Mouse (Mus musculus) left cerebral cortex, postnatal 25 days (tissue): ENCODE measurements at regions not wholly inside any gene's neighbourhood (a gene's known extent, or its start where the extent isn't known, plus 50 kb on each side); places are given as distances from the start of the nearest gene placed in this dataset.

Experiments used
- DNase-seq, 2 experiments: peaks; one replicate each; pipeline ENCODE4 v3.0.0; 2022; ENCODE audit warnings: low spot score in 2 of 2, mixed read lengths in 1 of 2
- intact Hi-C: fragments of 180-260 bp; cut with DNase I; formaldehyde crosslinking; loops from one replicate; pipeline ENCODE4 v1.15.1; 2025

- intact Hi-C loops: no loop called here
- DNase-seq: no peak
Measured at GRCm38 (mm10) chr2:48519838-48520404, 294.0 kb upstream of the Acvr2a start.

GRCm38 (mm10) chr2:48520535-48520971 lies 293.4 kb upstream of the Acvr2a start:
- DNase-seq: no peak
- intact Hi-C loops: no loop called here

- intact Hi-C loops: no loop called here
- DNase-seq: no peak
Measured at GRCm38 (mm10) chr2:48535453-48535852, 278.5 kb upstream of the Acvr2a start.

- DNase-seq: no peak
- intact Hi-C loops: no loop called here
Measured at GRCm38 (mm10) chr2:48536930-48537329, 277.0 kb upstream of the Acvr2a start.

- intact Hi-C loops: no loop called here
- peak; percentile 10 to 11 for DNase-seq
Measured at GRCm38 (mm10) chr2:48538668-48539341, 275.1 kb upstream of the Acvr2a start.

- intact Hi-C loops: no loop called here
- no peak for DNase-seq
Measured at GRCm38 (mm10) chr2:48539465-48540055, 274.3 kb upstream of the Acvr2a start.

- intact Hi-C loops: no loop called here
Measured at GRCm38 (mm10) chr2:48544377-48544776, 269.5 kb upstream of the Acvr2a start.

GRCm38 (mm10) chr2:48545072-48545471 lies 268.8 kb upstream of the Acvr2a start:
- intact Hi-C loops: loop anchor here (5.0 kb wide), 1 partner anchor 253 kb away; no protein-coding TSS in a partner anchor
- DNase-seq: no peak

More at GRCm38 (mm10) chr2:48544377-48544776, 269.5 kb upstream of the Acvr2a start:
- no peak for DNase-seq

- no peak for DNase-seq
- intact Hi-C loops: loop anchor here (5.0 kb wide), 1 partner anchor 253 kb away; no protein-coding TSS in a partner anchor
Measured at GRCm38 (mm10) chr2:48545679-48546078, 268.2 kb upstream of the Acvr2a start.

- intact Hi-C loops: loop anchor here (5.0 kb wide), 1 partner anchor 254 kb away; no protein-coding TSS in a partner anchor
- no peak for DNase-seq
Measured at GRCm38 (mm10) chr2:48546194-48546593, 267.7 kb upstream of the Acvr2a start.

- intact Hi-C loops: no loop called here
- DNase-seq: no peak
Measured at GRCm38 (mm10) chr2:48556600-48556999, 257.3 kb upstream of the Acvr2a start.

- DNase-seq: no peak
- intact Hi-C loops: no loop called here
Measured at GRCm38 (mm10) chr2:48557123-48557522, 256.8 kb upstream of the Acvr2a start.

- no peak for DNase-seq
- intact Hi-C loops: no loop called here
Measured at GRCm38 (mm10) chr2:48558641-48559040, 255.3 kb upstream of the Acvr2a start.

GRCm38 (mm10) chr2:48563636-48564035 lies 250.3 kb upstream of the Acvr2a start:
- intact Hi-C loops: no loop called here
- no peak for DNase-seq

GRCm38 (mm10) chr2:48564170-48564569 lies 249.7 kb upstream of the Acvr2a start:
- peak in 1 of 2 experiments; percentile 29 for DNase-seq
- intact Hi-C loops: no loop called here

- intact Hi-C loops: no loop called here
- no peak for DNase-seq
Measured at GRCm38 (mm10) chr2:48567871-48568270, 246.0 kb upstream of the Acvr2a start.

- no peak for DNase-seq
- intact Hi-C loops: no loop called here
Measured at GRCm38 (mm10) chr2:48586162-48586830, 227.6 kb upstream of the Acvr2a start.

- intact Hi-C loops: no loop called here
Measured at GRCm38 (mm10) chr2:48586831-48587169, 227.1 kb upstream of the Acvr2a start.

GRCm38 (mm10) chr2:48589709-48590108 lies 224.2 kb upstream of the Acvr2a start:
- DNase-seq: no peak
- intact Hi-C loops: no loop called here

More at GRCm38 (mm10) chr2:48586831-48587169, 227.1 kb upstream of the Acvr2a start:
- peak in 1 of 2 experiments; percentile 7 for DNase-seq

- intact Hi-C loops: no loop called here
- DNase-seq: no peak
Measured at GRCm38 (mm10) chr2:48597793-48598583, 215.9 kb upstream of the Acvr2a start.
